Mouse (Mus musculus): Measurements from ENCODE around the gene Gm43552.

The Gm43552 gene

GRCm38 (mm10) chr5:65391753-65392152, 100.9 kb downstream of the Gm43552 start:
- in situ Hi-C loops (cut with MboI; ENCODE audit: unreplicated experiment in 2 of 2): loop anchor here (5.0 to 25.0 kb wide), 5 partner anchors 54 to 1621 kb away; partner anchors contain the start of gene Rfc1 (in 1 of the 2)

- in situ Hi-C loops (cut with MboI; ENCODE audit: unreplicated experiment in 2 of 2): loop anchor here (5.0 to 25.0 kb wide), 5 partner anchors 54 to 1621 kb away; partner anchors contain the start of gene Rfc1 (in 1 of the 2)
Observed at GRCm38 (mm10) chr5:65390648-65391644, 101.7 kb downstream of the Gm43552 start, which contains the start of the genes Rpl9 and Lias. Gene Rpl9, minus strand, starts transcription at chr5:65391444. Gene Lias, plus strand, starts transcription at chr5:65391497.

GRCm38 (mm10) chr5:65387008-65387867, 105.4 kb downstream of the Gm43552 start:
- in situ Hi-C loops (cut with MboI; ENCODE audit: unreplicated experiment in 2 of 2): loop anchor here in 1 of 2 experiments (25.0 kb wide), 2 partner anchors 850 to 1625 kb away; no protein-coding TSS in a partner anchor

- in situ Hi-C loops (cut with MboI; ENCODE audit: unreplicated experiment in 2 of 2): loop anchor here in 1 of 2 experiments (25.0 kb wide), 2 partner anchors 852 to 1627 kb away; no protein-coding TSS in a partner anchor
Observed at GRCm38 (mm10) chr5:65385704-65386103, 106.9 kb downstream of the Gm43552 start.
